Mouse (Mus musculus) macrophage (primary cell): ENCODE data around the gene Kif23. TPM values are rescaled to one million over a fixed set of nuclear protein-coding genes. Genes with fewer than 3 reads are reported as not detected.

Experiments used
- H3K27ac ChIP-seq: fragments of 350-480 bp; formaldehyde crosslinking; 2 replicates; pipeline ENCODE4 v1.9.0; 2021
- H3K36me3 ChIP-seq: fragments of 350-480 bp; formaldehyde crosslinking; 2 replicates; pipeline ENCODE4 v1.9.0; 2021; ENCODE audit errors: inconsistent target
- H3K4me3 ChIP-seq: fragments of 350-480 bp; formaldehyde crosslinking; 2 replicates; pipeline ENCODE4 v1.9.0; 2021; ENCODE audit errors: inconsistent target
- H3K79me2 ChIP-seq: fragments of 350-480 bp; formaldehyde crosslinking; 2 replicates; pipeline ENCODE4 v1.9.0; 2021; ENCODE audit errors: inconsistent target
- WGBS: methylation state at CpG from one replicate; pipeline ENCODE4 v1.1.7; 2026; ENCODE audit warnings: inconsistent platforms; ENCODE audit not compliant: missing documents; 5-methylcytosine and 5-hydroxymethylcytosine counted together
- polyA plus RNA-seq: library from polyadenylated mRNA; stranded (reverse); fragments of 250-400 nt; gene quantifications from 3 replicates; pipeline ENCODE4 v1.2.4, GENCODE M21; 2018; ENCODE audit warnings: inconsistent platforms

The Kif23 gene
- polyA plus RNA-seq, 1 experiment from 2014 or later = 75.1 TPM

- no peak overlapping the region for H3K4me3 ChIP-seq
- H3K36me3 ChIP-seq = no peaks in the 10 kb centered on the region
- WGBS = 96% methylated on average over 7 of the region's 7 CpGs
- H3K79me2 ChIP-seq = no peaks in the 10 kb centered on the region
- H3K27ac ChIP-seq = no peak overlapping the region
Measured at GRCm38 (mm10) chr9:61904201-61904600, 42.4 kb downstream of the Kif23 start.

- no peak overlapping the region for H3K4me3 ChIP-seq
- H3K27ac ChIP-seq = no peak overlapping the region
- no peaks in the 10 kb centered on the region for H3K79me2 ChIP-seq
- H3K36me3 ChIP-seq = no peaks in the 10 kb centered on the region
- 37% methylated on average over 9 of the region's 9 CpGs for WGBS
Measured at GRCm38 (mm10) chr9:61902445-61902844, 44.1 kb downstream of the Kif23 start.

- no peaks in the 10 kb centered on the region for H3K36me3 ChIP-seq
- H3K79me2 ChIP-seq = no peaks in the 10 kb centered on the region
- 33% methylated on average over 4 of the region's 4 CpGs for WGBS
- H3K4me3 ChIP-seq = no peak overlapping the region
- H3K27ac ChIP-seq = no peak overlapping the region
Measured at GRCm38 (mm10) chr9:61901574-61901973, 45.0 kb downstream of the Kif23 start.

- no peak overlapping the region for H3K4me3 ChIP-seq
- 20% methylated on average over 15 of the region's 16 CpGs for WGBS
- H3K79me2 ChIP-seq = no peaks in the 10 kb centered on the region
- no peaks in the 10 kb centered on the region for H3K36me3 ChIP-seq
- no peak overlapping the region for H3K27ac ChIP-seq
Measured at GRCm38 (mm10) chr9:61899804-61900203, 46.8 kb downstream of the Kif23 start.

- 2% methylated on average over 7 of the region's 8 CpGs for WGBS
- Histone ChIP-seq H3K36me3 (no peaks in the 10 kb centered on the region), H3K4me3 (no peak overlapping the region), H3K27ac (no peak overlapping the region), H3K79me2 (no peaks in the 10 kb centered on the region)
Measured at GRCm38 (mm10) chr9:61898401-61898800, 48.2 kb downstream of the Kif23 start.

GRCm38 (mm10) chr9:61895014-61895413 lies 51.6 kb downstream of the Kif23 start:
- Histone ChIP-seq H3K27ac (no peak overlapping the region), H3K79me2 (no peaks in the 10 kb centered on the region), H3K4me3 (no peak overlapping the region), H3K36me3 (no peaks in the 10 kb centered on the region)
- 77% methylated on average over 8 of the region's 8 CpGs for WGBS

GRCm38 (mm10) chr9:61889855-61890254 lies 56.7 kb downstream of the Kif23 start:
- Histone ChIP-seq H3K36me3 (no peaks in the 10 kb centered on the region), H3K4me3 (no peak overlapping the region), H3K79me2 (no peaks in the 10 kb centered on the region), H3K27ac (no peak overlapping the region)
- 90% methylated on average over 8 of the region's 8 CpGs for WGBS

GRCm38 (mm10) chr9:61887661-61888379 lies 58.8 kb downstream of the Kif23 start:
- H3K4me3 ChIP-seq = no peak overlapping the region
- no peak overlapping the region for H3K27ac ChIP-seq
- 90% methylated on average over 9 of the region's 11 CpGs for WGBS
- no peaks in the 10 kb centered on the region for H3K79me2 ChIP-seq
- H3K36me3 ChIP-seq = no peaks in the 10 kb centered on the region

GRCm38 (mm10) chr9:61885964-61886363 lies 60.6 kb downstream of the Kif23 start:
- Histone ChIP-seq H3K36me3 (no peaks in the 10 kb centered on the region), H3K27ac (no peak overlapping the region), H3K4me3 (no peak overlapping the region), H3K79me2 (no peaks in the 10 kb centered on the region)
- WGBS = 21% methylated on average over 7 of the region's 7 CpGs

- no peak overlapping the region for H3K27ac ChIP-seq
- H3K36me3 ChIP-seq = no peaks in the 10 kb centered on the region
- no peaks in the 10 kb centered on the region for H3K79me2 ChIP-seq
- WGBS = 93% methylated on average over 10 of the region's 13 CpGs
- H3K4me3 ChIP-seq = no peak overlapping the region
Measured at GRCm38 (mm10) chr9:61884936-61885335, 61.6 kb downstream of the Kif23 start.

- no peaks in the 10 kb centered on the region for H3K36me3 ChIP-seq
- H3K27ac ChIP-seq = no peak overlapping the region
- WGBS = 93% methylated on average over 7 of the region's 7 CpGs
- no peaks in the 10 kb centered on the region for H3K79me2 ChIP-seq
- no peak overlapping the region for H3K4me3 ChIP-seq
Measured at GRCm38 (mm10) chr9:61884375-61884774, 62.2 kb downstream of the Kif23 start.

- Histone ChIP-seq H3K27ac (no peak overlapping the region), H3K36me3 (no peaks in the 10 kb centered on the region), H3K4me3 (no peak overlapping the region), H3K79me2 (no peaks in the 10 kb centered on the region)
- 7% methylated on average over 3 of the region's 3 CpGs for WGBS
Measured at GRCm38 (mm10) chr9:61882179-61882578, 64.4 kb downstream of the Kif23 start.

- 60% methylated on average over 2 of the region's 2 CpGs for WGBS
- H3K4me3 ChIP-seq = no peak overlapping the region
- H3K27ac ChIP-seq = no peak overlapping the region
- H3K79me2 ChIP-seq = no peaks in the 10 kb centered on the region
- H3K36me3 ChIP-seq = no peaks in the 10 kb centered on the region
Measured at GRCm38 (mm10) chr9:61878889-61879288, 67.7 kb downstream of the Kif23 start.

GRCm38 (mm10) chr9:61877373-61878112 lies 69.0 kb downstream of the Kif23 start:
- no peaks in the 10 kb centered on the region for H3K79me2 ChIP-seq
- WGBS = 86% methylated on average over 22 of the region's 22 CpGs
- H3K27ac ChIP-seq = no peak overlapping the region
- no peak overlapping the region for H3K4me3 ChIP-seq
- H3K36me3 ChIP-seq = no peaks in the 10 kb centered on the region

- H3K27ac ChIP-seq = no peak overlapping the region
- no peak overlapping the region for H3K4me3 ChIP-seq
- WGBS = 33% methylated on average over 8 of the region's 8 CpGs
- H3K36me3 ChIP-seq = no peaks in the 10 kb centered on the region
- no peaks in the 10 kb centered on the region for H3K79me2 ChIP-seq
Measured at GRCm38 (mm10) chr9:61873325-61873724, 73.2 kb downstream of the Kif23 start.
